Mouse (Mus musculus) olfactory bulb, adult 2 months (tissue): ENCODE data around the gene Kcnj9. TPM values are rescaled to one million over a fixed set of nuclear protein-coding genes. Genes with fewer than 3 reads are reported as not detected.

Source experiments
- H3K27ac ChIP-seq: fragments of 200-500 bp; 2 replicates; pipeline ENCODE4 v1.5.1; 2012; ENCODE audit warnings: low read depth, low read length; ENCODE audit not compliant: insufficient read depth
- H3K4me1 ChIP-seq: fragments of 200-500 bp; 2 replicates; pipeline ENCODE4 v1.6.1; 2012; ENCODE audit warnings: low read length; ENCODE audit not compliant: control insufficient read depth, insufficient read depth
- H3K4me3 ChIP-seq: fragments of 200-500 bp; 2 replicates; pipeline ENCODE4 v1.5.1; 2012; ENCODE audit warnings: mild to moderate bottlenecking, low read depth, low read length, moderate library complexity; ENCODE audit not compliant: insufficient read depth
- CTCF ChIP-seq: fragments of 200-500 bp; IDR thresholded peaks from 2 replicates; pipeline ENCODE4 v1.5.1; 2012; ENCODE audit warnings: low read depth, mild to moderate bottlenecking, low read length, moderate library complexity; ENCODE audit not compliant: insufficient read depth
- POLR2A ChIP-seq: fragments of 200-500 bp; IDR thresholded peaks from 2 replicates; pipeline ENCODE4 v1.6.1; 2012; ENCODE audit warnings: mild to moderate bottlenecking, low read depth, low read length, moderate library complexity; ENCODE audit not compliant: insufficient read depth
- WGBS: fragments of 180-500 bp; shearing (Covaris S2); methylation state at CpG from one replicate; pipeline ENCODE4 v1.1.7; 2018; 5-methylcytosine and 5-hydroxymethylcytosine counted together
- polyA plus RNA-seq: library from polyadenylated mRNA; stranded (reverse); fragments of >200 nt; gene quantifications from 2 replicates; pipeline ENCODE4 v1.2.4, GENCODE M21; 2012; ENCODE audit warnings: low replicate concordance; ENCODE audit not compliant: missing spikeins, insufficient read depth, insufficient read length

Kcnj9 gene
- polyA plus RNA-seq, 1 experiment, result not detected

- Histone ChIP-seq H3K4me3 (peak overlapping the region; percentile 10; the same call in 1 of the 2 replicates), H3K27ac (no peak overlapping the region), H3K4me1 (peaks cover 38% of the 10 kb centered on the region)
- WGBS, result 86% methylated on average over 16 of the region's 16 CpGs
- TF ChIP-seq CTCF (no peak), POLR2A (no peak)
Observed at GRCm38 (mm10) chr1:172327206-172328001, 1.7 kb downstream of the Kcnj9 start.

- Histone ChIP-seq H3K27ac (no peak overlapping the region), H3K4me3 (no peak overlapping the region), H3K4me1 (peaks cover 38% of the 10 kb centered on the region)
- 72% methylated on average over 11 of the region's 11 CpGs for WGBS
- TF ChIP-seq POLR2A, result no peak
Observed at GRCm38 (mm10) chr1:172326684-172327083, 2.4 kb downstream of the Kcnj9 start.

DNA sequence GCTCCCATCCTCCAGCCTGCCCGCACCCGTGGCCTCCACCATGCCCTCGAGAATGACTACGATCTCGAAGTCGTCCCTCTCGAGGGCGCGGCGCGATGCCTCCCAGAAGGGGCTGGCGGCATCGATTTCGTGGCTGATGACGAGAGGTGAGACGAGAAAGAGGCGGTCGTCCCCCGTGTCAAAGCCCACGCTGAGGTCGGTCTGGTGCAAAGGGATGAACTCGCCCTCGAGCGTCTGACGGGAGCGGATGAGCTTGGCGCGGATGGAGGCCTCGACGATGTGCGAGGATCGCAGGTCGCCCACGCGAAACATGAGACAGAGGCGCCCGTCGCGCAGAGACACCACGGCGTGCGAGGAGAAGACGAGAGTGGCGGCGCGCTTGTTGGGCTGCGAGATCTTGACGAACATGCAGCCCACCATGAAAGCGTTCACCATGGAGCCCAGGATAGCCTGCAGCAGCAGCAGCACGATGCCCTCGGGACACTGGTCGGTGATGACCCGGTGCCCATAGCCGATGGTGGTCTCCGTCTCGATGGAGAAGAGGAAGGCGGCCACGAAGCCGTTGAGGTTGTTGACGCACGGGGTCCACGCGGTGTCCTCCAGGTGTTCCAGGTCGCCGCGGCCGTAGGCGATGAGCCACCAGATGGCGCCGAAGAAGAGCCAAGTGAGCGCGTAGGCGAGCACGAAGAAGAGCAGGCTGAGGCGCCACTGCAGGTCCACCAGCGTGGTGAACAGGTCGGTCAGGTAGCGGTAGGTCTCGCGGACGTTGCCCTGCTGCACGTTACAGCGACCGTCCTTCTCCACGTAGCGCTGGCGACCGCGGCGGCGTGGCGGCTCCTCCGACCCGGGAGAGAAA is 3.2 kb downstream of the Kcnj9 start:
- TF ChIP-seq POLR2A (no peak), CTCF (peak; percentile 48; the same call in 1 of the 2 replicates)
- Histone ChIP-seq H3K4me1 (peaks cover 38% of the 10 kb centered on the region), H3K27ac (no peak overlapping the region), H3K4me3 (peak overlapping the region; percentile 48)
- 28% methylated on average over 94 of the region's 94 CpGs for WGBS

DNA sequence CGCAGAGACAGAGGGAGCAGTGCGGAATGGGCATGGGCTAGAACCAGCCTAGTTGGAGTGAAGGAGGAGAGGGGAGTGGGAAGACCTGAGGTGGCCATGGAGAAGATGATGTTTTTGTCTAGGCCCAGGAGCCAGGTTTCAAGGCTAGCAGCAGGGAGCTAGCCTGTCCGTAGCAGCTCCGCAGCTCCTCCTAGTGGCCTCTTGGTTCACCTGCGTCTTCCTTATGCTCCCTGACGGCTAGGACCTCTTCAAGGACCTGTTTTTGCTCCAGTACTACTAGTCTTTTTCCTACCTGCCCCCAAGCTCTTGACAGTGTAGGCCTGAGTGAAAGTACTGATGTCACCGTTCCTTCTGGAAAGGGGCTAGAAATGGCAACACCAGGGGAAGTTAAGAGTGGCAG is 4.4 kb downstream of the Kcnj9 start:
- Histone ChIP-seq H3K4me3 (no peak overlapping the region), H3K27ac (peak overlapping the region; percentile 53), H3K4me1 (peaks cover 38% of the 10 kb centered on the region)
- TF ChIP-seq CTCF (peak; percentile 69), POLR2A (no peak)
- 34% methylated on average over 7 of the region's 7 CpGs for WGBS

- TF ChIP-seq CTCF, result no peak
- TF ChIP-seq POLR2A, result no peak
- Histone ChIP-seq H3K27ac (peak overlapping the region; percentile 53), H3K4me1 (peaks cover 34% of the 10 kb centered on the region), H3K4me3 (no peak overlapping the region)
- 52% methylated on average over 6 of the region's 6 CpGs for WGBS
Observed at GRCm38 (mm10) chr1:172323801-172324359, 5.2 kb downstream of the Kcnj9 start.

DNA sequence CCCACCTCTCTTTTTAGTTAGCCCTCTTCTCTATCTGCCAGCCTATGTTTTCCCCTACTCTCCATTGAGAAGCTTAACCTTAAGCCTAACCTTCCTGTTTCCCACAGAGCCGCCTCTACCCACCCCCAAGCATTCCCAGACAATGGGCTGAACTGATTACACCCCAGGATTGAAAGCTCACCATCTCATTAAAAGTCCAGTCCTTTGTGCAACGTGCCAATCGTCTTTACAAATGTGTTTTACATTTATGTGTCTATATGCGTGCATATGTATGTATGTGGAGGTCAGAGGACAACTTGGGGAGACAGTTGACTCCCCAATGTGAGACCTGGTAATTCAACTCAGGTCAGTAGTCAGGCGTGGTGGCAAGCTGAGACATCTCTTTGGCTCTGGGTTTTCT is 5.8 kb downstream of the Kcnj9 start:
- Histone ChIP-seq H3K4me3 (no peak overlapping the region), H3K4me1 (peaks cover 40% of the 10 kb centered on the region), H3K27ac (no peak overlapping the region)
- no peak for TF ChIP-seq POLR2A
- TF ChIP-seq CTCF, result no peak
- WGBS, result 59% methylated on average over 5 of the region's 5 CpGs

GRCm38 (mm10) chr1:172322725-172323124 is 6.4 kb downstream of the Kcnj9 start:
- no peak for TF ChIP-seq CTCF
- no peak for TF ChIP-seq POLR2A
- no peak overlapping the region for H3K4me3 ChIP-seq
- WGBS, result 73% methylated on average over 13 of the region's 13 CpGs
- H3K4me1 ChIP-seq, result peaks cover 43% of the 10 kb centered on the region
- H3K27ac ChIP-seq, result no peak overlapping the region

DNA sequence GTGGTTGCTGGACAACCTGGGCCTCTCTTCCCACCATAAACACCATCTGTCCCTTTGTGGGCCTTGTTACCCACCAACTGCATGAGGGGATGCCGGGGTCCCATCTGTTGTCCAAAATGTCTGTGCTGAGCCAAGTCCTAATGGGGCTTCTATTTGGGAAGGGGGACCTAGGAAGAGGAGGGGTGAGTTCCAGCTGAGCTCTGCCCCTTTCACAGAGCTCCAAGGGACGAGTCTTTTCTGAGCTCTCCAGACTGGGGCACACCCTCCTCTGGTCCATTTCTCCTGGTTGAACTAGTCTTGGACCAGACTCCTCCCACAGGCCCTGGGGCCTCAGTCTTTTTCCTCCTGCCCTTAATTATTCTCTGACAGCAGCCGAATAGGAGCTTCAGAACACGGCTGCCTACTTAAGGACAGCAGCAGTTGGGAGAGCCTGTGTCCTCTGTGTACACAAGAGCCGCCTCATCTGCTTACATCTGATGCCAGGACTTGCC is 9.2 kb downstream of the Kcnj9 start:
- Histone ChIP-seq H3K27ac (no peak overlapping the region), H3K4me1 (peaks cover 28% of the 10 kb centered on the region), H3K4me3 (no peak overlapping the region)
- no peak for TF ChIP-seq POLR2A
- no peak for TF ChIP-seq CTCF
- 37% methylated on average over 5 of the region's 5 CpGs for WGBS
